Mouse (Mus musculus) hindbrain, embryonic 13.5 days (tissue): ENCODE measurements around the gene Dnah11. TPM values are rescaled to one million over a fixed set of nuclear protein-coding genes. Genes with fewer than 3 reads are reported as not detected.

Source experiments
- ATAC-seq: fragments of 200-750 bp; cut with Nextera tagmentation; 2 replicates; pipeline ENCODE4 v1.8.0; 2017; ENCODE audit warnings: moderate TSS enrichment; ENCODE audit not compliant: low FRiP score
- H3K27ac ChIP-seq: fragments of 300-500 bp; sonication (generic); 2 replicates; pipeline ENCODE4 v1.5.1; 2015; ENCODE audit warnings: inconsistent platforms, mild to moderate bottlenecking, moderate library complexity
- H3K27me3 ChIP-seq: fragments of 300-500 bp; sonication (generic); 2 replicates; pipeline ENCODE4 v1.6.1; 2015; ENCODE audit warnings: mild to moderate bottlenecking, inconsistent platforms
- H3K36me3 ChIP-seq: fragments of 300-500 bp; sonication (generic); 2 replicates; pipeline ENCODE4 v1.6.1; 2015; ENCODE audit warnings: mild to moderate bottlenecking, inconsistent platforms
- H3K4me1 ChIP-seq: fragments of 300-500 bp; sonication (generic); replicated peaks from 2 replicates; pipeline ENCODE4 v1.6.1; 2015; ENCODE audit warnings: inconsistent platforms
- H3K4me2 ChIP-seq: fragments of 300-500 bp; sonication (generic); 2 replicates; pipeline ENCODE4 v1.6.1; 2015; ENCODE audit warnings: inconsistent platforms, mild to moderate bottlenecking, moderate library complexity
- H3K4me3 ChIP-seq: fragments of 300-500 bp; sonication (generic); 2 replicates; pipeline ENCODE4 v1.5.1; 2015; ENCODE audit warnings: mild to moderate bottlenecking, inconsistent platforms
- H3K9ac ChIP-seq: fragments of 300-500 bp; sonication (generic); 2 replicates; pipeline ENCODE4 v1.6.1; 2015; ENCODE audit warnings: mild to moderate bottlenecking, inconsistent platforms
- H3K9me3 ChIP-seq: fragments of 300-500 bp; sonication (generic); 2 replicates; pipeline ENCODE4 v1.6.1; 2016; ENCODE audit warnings: inconsistent platforms
- WGBS: fragments of 180-500 bp; shearing (Covaris S2); methylation state at CpG from one replicate; pipeline ENCODE4 v1.1.7; 2015; 5-methylcytosine and 5-hydroxymethylcytosine counted together
- polyA plus RNA-seq: library from polyadenylated mRNA; unstranded; fragments of >200 nt; fragmentation: Nextera tagmentation; extraction: Ambion mirVana; gene quantifications from 2 replicates; pipeline ENCODE4 v1.2.1, GENCODE M21; 2015

Gene Dnah11
- 0.13 and 0.36 TPM in 2 replicates for polyA plus RNA-seq

DNA sequence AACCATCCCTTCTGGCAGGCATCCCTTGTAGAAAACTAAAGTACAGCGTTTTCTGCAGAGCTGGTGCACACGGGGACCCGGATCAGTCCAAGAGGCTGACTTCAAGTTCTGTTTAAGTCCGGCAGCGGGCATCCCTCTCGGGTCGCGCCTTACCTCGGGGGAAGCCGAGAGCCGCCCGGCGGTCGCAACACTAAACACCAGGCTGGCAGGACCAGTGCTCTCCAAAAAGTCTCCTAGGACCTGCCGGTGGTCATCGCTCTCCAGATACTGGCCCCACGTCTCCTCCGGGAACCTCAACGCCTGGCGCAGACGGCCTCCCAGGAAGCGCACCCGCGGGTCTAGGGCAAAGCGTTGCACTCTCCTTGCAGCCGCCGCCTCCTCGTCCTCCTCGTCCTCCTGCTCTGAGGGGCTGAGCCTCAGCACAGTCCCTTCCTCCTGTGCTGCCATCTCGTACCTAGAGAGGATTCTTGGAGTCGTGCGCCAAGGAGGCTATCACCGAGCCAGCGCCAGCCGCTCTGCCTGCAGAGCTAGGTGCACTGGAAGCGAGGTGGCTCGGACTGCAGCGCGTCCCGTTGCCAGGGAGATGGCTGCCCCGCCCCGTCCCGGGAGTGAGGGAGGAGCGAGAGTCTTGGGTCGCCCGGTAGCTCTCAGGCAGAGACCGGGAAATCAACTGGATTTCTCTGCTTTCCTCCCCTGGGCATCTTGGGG lies at the start of gene Dnah11:
Dnah11 (minus strand) TSS at position 658 of the 708 bp plus-strand sequence.
- peak within 1 kb of the TSS; percentile 50 for H3K4me3 ChIP-seq
- no peaks in the 10 kb centered on the region for H3K9me3 ChIP-seq
- peaks cover 11% of the 10 kb centered on the region for H3K4me1 ChIP-seq
- H3K4me2 ChIP-seq = peak within 1 kb of the TSS; percentile 90
- peak within 1 kb of the TSS; percentile 68 for H3K9ac ChIP-seq
- ATAC-seq = peak; percentile 98
- peaks cover 64% of the 10 kb centered on the region for H3K27me3 ChIP-seq
- under 1% methylated on average over 47 of the region's 47 CpGs for WGBS
- no peaks in the 10 kb centered on the region for H3K36me3 ChIP-seq
- H3K27ac ChIP-seq = no peak within 1 kb of the TSS; the same call in 1 of the 2 replicates

- no peaks in the 10 kb centered on the region for H3K36me3 ChIP-seq
- no peak overlapping the region for H3K4me2 ChIP-seq
- no peak overlapping the region for H3K9ac ChIP-seq
- WGBS = 65% methylated on average over 3 of the region's 3 CpGs
- H3K9me3 ChIP-seq = no peaks in the 10 kb centered on the region
- H3K27ac ChIP-seq = no peak overlapping the region
- no peak for ATAC-seq
- no peak overlapping the region for H3K4me3 ChIP-seq
- H3K4me1 ChIP-seq = no peaks in the 10 kb centered on the region
- no peaks in the 10 kb centered on the region for H3K27me3 ChIP-seq
These were observed 22.3 kb upstream of the Dnah11 start for GRCm38 (mm10) chr12:118221182-118221581.

GRCm38 (mm10) chr12:118220062-118220461 lies 21.2 kb upstream of the Dnah11 start:
- H3K9me3 ChIP-seq = no peaks in the 10 kb centered on the region
- no peak for ATAC-seq
- no peak overlapping the region for H3K4me2 ChIP-seq
- no peaks in the 10 kb centered on the region for H3K27me3 ChIP-seq
- no peak overlapping the region for H3K4me3 ChIP-seq
- H3K36me3 ChIP-seq = no peaks in the 10 kb centered on the region
- H3K4me1 ChIP-seq = no peaks in the 10 kb centered on the region
- no peak overlapping the region for H3K27ac ChIP-seq
- H3K9ac ChIP-seq = no peak overlapping the region

DNA sequence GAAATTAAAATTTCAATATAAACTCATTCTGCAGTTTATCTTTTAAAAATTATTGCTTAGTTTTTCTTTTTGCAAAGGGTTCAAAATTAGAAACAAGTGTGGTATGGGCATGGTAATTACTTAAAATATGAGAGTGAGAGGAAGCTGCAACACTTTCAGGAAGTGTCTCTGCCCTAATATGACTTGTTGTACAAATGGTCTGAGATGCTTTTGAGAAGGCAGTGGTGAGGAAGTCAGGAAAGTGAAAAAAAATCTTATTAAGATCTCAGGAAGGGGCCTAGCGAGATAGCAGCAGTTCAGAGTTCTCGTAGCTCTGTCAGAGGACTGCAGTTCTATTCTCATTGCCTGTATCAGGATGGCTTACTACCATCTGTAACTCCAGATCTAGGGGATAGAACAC lies 13.3 kb upstream of the Dnah11 start:
- H3K27ac ChIP-seq = no peak overlapping the region
- no peaks in the 10 kb centered on the region for H3K9me3 ChIP-seq
- no peak for ATAC-seq
- H3K4me3 ChIP-seq = no peak overlapping the region
- 91% methylated on average over 2 of the region's 2 CpGs for WGBS
- H3K36me3 ChIP-seq = no peaks in the 10 kb centered on the region
- H3K9ac ChIP-seq = no peak overlapping the region
- H3K27me3 ChIP-seq = no peaks in the 10 kb centered on the region
- H3K4me1 ChIP-seq = no peaks in the 10 kb centered on the region
- H3K4me2 ChIP-seq = no peak overlapping the region

DNA sequence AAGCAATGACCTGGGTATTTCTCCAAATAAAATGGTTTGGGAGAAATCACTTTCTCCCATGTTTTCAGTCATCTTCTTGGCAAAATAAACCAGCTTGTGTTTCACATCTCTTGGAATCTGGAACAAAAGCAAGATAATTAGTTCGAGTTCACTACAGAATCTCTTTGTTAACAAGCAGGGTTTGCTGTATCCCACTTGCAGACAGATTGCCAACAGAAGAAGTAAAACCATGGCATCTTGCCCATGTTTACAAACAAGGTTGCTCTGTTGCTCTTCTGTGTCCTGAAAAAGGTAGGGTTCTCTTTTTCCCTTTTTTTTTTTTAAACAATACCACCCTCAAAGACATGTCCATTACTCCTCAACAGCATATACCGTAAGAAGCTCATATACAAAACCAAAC lies 2.3 kb downstream of the Dnah11 start:
- WGBS = 71% methylated on average over 2 of the region's 2 CpGs
- Histone ChIP-seq H3K9ac (no peak overlapping the region), H3K9me3 (no peaks in the 10 kb centered on the region), H3K27me3 (peaks cover 74% of the 10 kb centered on the region), H3K36me3 (no peaks in the 10 kb centered on the region), H3K4me2 (no peak overlapping the region), H3K4me3 (no peak overlapping the region), H3K27ac (no peak overlapping the region), H3K4me1 (peaks cover 11% of the 10 kb centered on the region)
- ATAC-seq = no peak

GRCm38 (mm10) chr12:118189535-118189934 lies 9.3 kb downstream of the Dnah11 start:
- Histone ChIP-seq H3K27ac (no peak overlapping the region), H3K27me3 (peaks cover 51% of the 10 kb centered on the region), H3K4me1 (peaks cover 8% of the 10 kb centered on the region), H3K4me2 (no peak overlapping the region), H3K36me3 (no peaks in the 10 kb centered on the region), H3K4me3 (no peak overlapping the region), H3K9me3 (no peaks in the 10 kb centered on the region), H3K9ac (no peak overlapping the region)
- WGBS = 72% methylated on average over 3 of the region's 3 CpGs
- ATAC-seq = no peak

- no peak overlapping the region for H3K9ac ChIP-seq
- no peak overlapping the region for H3K4me2 ChIP-seq
- H3K27ac ChIP-seq = no peak overlapping the region
- peaks cover 8% of the 10 kb centered on the region for H3K4me1 ChIP-seq
- 38% methylated on average over 2 of the region's 2 CpGs for WGBS
- H3K27me3 ChIP-seq = peaks cover 35% of the 10 kb centered on the region
- no peak for ATAC-seq
- no peak overlapping the region for H3K4me3 ChIP-seq
- H3K9me3 ChIP-seq = no peaks in the 10 kb centered on the region
- H3K36me3 ChIP-seq = no peaks in the 10 kb centered on the region
These were observed 11.2 kb downstream of the Dnah11 start for GRCm38 (mm10) chr12:118187663-118188062.

DNA sequence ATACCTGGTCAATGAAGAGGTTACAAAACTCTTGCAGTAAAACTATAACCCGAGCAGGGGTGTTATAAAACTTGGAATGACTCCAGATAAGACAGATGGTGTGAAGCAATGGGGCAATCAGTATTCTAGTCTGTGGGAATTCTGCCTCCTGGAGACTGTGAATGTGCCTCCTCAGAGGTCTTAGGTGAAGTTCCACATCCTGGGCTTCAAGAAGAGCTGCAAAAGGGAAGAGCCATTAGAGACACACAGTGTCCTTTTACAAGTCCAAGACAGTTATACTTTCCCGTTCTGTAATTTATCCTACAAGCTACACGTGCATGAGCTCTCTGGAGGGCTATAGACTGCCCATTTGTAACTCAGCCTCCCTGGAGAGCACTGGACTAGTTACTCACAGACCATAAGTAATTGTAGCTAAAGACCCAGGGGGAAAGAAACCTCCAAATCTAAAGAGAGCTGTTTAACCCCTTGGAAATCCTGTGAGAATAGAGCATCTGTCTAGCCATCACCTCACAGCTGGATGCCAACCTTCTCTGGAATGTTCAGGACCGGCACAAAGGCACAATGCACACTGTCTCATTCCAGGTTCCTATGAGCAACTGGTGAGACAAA lies 11.9 kb downstream of the Dnah11 start:
- WGBS = 8% methylated on average over 4 of the region's 4 CpGs
- H3K4me3 ChIP-seq = no peak overlapping the region
- peaks cover 8% of the 10 kb centered on the region for H3K4me1 ChIP-seq
- no peak overlapping the region for H3K27ac ChIP-seq
- peaks cover 34% of the 10 kb centered on the region for H3K27me3 ChIP-seq
- no peak overlapping the region for H3K9ac ChIP-seq
- H3K4me2 ChIP-seq = no peak overlapping the region
- H3K36me3 ChIP-seq = no peaks in the 10 kb centered on the region
- no peak for ATAC-seq
- H3K9me3 ChIP-seq = no peaks in the 10 kb centered on the region

DNA sequence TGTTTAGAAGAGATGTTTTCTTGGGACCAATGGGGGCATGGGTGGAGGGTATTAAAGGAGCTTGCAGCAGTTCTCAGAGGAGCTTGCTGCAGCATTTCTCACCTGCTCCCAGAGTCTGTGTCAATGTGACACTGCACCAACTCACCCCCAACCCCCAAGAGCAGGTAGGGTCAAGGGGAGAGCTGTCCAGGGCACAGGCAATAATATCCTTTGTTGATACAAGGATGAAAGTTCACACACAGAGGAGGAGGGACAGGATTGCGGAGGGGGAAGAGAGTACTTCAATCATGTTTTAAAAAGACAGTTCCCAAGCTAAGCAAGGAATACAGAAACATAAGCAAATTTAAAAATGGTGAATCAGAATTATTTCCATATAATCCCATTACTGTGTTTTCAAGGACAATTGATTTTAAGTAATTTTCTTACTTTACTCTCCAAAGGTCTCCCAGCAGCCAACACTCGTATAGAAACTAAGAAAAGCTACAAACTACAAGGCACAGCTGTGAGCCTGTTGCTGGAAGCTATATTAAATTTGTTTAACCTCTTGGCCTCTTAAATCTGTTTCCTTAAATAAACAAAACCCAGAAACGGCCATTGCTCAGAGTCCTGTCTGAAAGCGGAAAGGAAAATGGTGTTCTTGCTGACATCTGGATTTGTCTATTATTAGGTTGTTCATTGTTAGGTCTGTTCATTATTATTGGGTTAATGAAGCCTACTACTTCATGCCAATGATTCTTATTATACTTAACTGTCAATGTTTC lies 12.5 kb downstream of the Dnah11 start:
- WGBS = 39% methylated on average over 4 of the region's 4 CpGs
- no peak for ATAC-seq

GRCm38 (mm10) chr12:118184731-118185130 lies 14.1 kb downstream of the Dnah11 start:
- H3K27ac ChIP-seq = no peak overlapping the region
- H3K9ac ChIP-seq = no peak overlapping the region
- no peak overlapping the region for H3K4me3 ChIP-seq
- peaks cover 8% of the 10 kb centered on the region for H3K4me1 ChIP-seq
- peaks cover 31% of the 10 kb centered on the region for H3K27me3 ChIP-seq
- no peaks in the 10 kb centered on the region for H3K9me3 ChIP-seq
- no peaks in the 10 kb centered on the region for H3K36me3 ChIP-seq
- H3K4me2 ChIP-seq = no peak overlapping the region
- no peak for ATAC-seq
- 73% methylated on average over 1 of the region's 1 CpGs for WGBS

More for the DNA sequence above, 12.5 kb downstream of the Dnah11 start:
- Histone ChIP-seq H3K27me3 (peaks cover 35% of the 10 kb centered on the region), H3K27ac (no peak overlapping the region), H3K4me1 (peaks cover 8% of the 10 kb centered on the region), H3K4me2 (no peak overlapping the region), H3K36me3 (no peaks in the 10 kb centered on the region), H3K9ac (no peak overlapping the region), H3K9me3 (no peaks in the 10 kb centered on the region), H3K4me3 (no peak overlapping the region)

DNA sequence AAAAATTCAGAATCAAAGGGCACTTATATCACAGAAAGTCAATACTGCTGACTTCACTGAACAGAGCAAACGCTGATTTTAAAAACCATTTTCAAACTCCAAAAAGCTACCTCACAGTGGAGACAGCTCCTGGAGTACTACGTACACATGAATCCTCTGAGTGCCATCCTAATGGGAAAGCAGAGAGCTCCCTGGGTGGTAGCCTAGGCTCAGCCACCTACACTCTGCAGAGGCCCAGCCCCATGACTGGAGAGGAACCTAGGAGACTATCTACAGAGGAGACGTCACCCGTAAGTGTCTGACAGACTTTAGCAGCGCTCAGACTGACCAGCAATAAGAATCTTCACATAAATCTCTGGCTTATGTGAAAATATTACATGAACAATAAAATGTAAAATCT lies 21.1 kb downstream of the Dnah11 start:
- no peak overlapping the region for H3K4me3 ChIP-seq
- H3K36me3 ChIP-seq = no peaks in the 10 kb centered on the region
- peaks cover 3% of the 10 kb centered on the region; the same call in 1 of the 2 replicates for H3K27me3 ChIP-seq
- H3K4me2 ChIP-seq = no peak overlapping the region
- no peaks in the 10 kb centered on the region for H3K9me3 ChIP-seq
- H3K27ac ChIP-seq = no peak overlapping the region
- no peak overlapping the region for H3K9ac ChIP-seq
- WGBS = 92% methylated on average over 5 of the region's 5 CpGs
- no peaks in the 10 kb centered on the region for H3K4me1 ChIP-seq
- ATAC-seq = no peak

DNA sequence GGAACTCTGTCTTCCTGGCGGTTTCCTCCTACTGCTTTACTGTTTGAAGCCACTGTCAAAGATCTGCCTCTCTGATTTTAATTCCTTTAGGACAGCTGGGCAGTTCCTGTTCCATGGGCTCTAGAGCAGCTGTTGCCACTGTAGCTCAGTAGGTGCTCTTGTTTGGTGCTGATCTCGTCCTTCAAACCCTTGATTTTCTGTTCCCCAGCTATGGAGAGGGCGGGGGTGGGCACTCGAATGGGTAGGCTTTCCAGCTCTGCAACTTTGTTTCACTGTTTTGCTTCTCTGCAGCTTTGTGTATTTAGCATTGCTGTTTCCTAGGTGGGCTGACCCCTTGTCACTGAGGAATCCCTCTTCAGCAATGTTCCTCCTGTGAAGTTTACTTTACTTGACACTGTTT lies 34.1 kb downstream of the Dnah11 start:
- Histone ChIP-seq H3K27me3 (no peaks in the 10 kb centered on the region), H3K4me3 (no peak overlapping the region), H3K4me1 (no peaks in the 10 kb centered on the region), H3K27ac (no peak overlapping the region), H3K4me2 (no peak overlapping the region), H3K9me3 (0 out of 2 replicates have a peak, but pooled peaks cover 5% of the 10 kb centered on the region), H3K9ac (no peak overlapping the region), H3K36me3 (no peaks in the 10 kb centered on the region)
- ATAC-seq = no peak
- 33% methylated on average over 4 of the region's 4 CpGs for WGBS
